Mouse (Mus musculus) liver, adult 2 months (tissue): ENCODE measurements around the gene Skint3. TPM values are rescaled to one million over a fixed set of nuclear protein-coding genes. Genes with fewer than 3 reads are reported as not detected.
"Not testable (repeated sequence)": the region's sequence is repeated elsewhere in the genome, so short reads cannot be mapped to it uniquely, and the experiment has no call there.

Experiments
- DNase-seq: peaks from one replicate; pipeline ENCODE4 v3.0.0-alpha.2; 2011; ENCODE audit warnings: low read depth, low spot score; ENCODE audit errors: extremely low read depth
- H3K27ac ChIP-seq: fragments of 200-500 bp; replicated peaks from 2 replicates; pipeline ENCODE4 v1.5.1; 2012; ENCODE audit warnings: low read depth, mild to moderate bottlenecking, control low read depth, inconsistent platforms, low read length; ENCODE audit not compliant: insufficient read depth
- H3K27me3 ChIP-seq: fragments of 200-500 bp; 2 replicates; pipeline ENCODE4 v1.6.1; 2012; ENCODE audit warnings: mild to moderate bottlenecking, moderate library complexity, low read length, inconsistent platforms; ENCODE audit not compliant: control insufficient read depth, insufficient read depth
- H3K36me3 ChIP-seq: fragments of 200-500 bp; 2 replicates; pipeline ENCODE4 v1.6.1; 2012; ENCODE audit warnings: low read length, inconsistent platforms; ENCODE audit not compliant: control insufficient read depth, insufficient read depth
- H3K4me1 ChIP-seq: fragments of 200-500 bp; 2 replicates; pipeline ENCODE4 v1.6.1; 2011; ENCODE audit warnings: low read length; ENCODE audit not compliant: control insufficient read depth, insufficient read depth
- H3K4me3 ChIP-seq: fragments of 200-500 bp; 2 replicates; pipeline ENCODE4 v1.5.1; 2011; ENCODE audit warnings: low read depth, mild to moderate bottlenecking, control low read depth, low read length, moderate library complexity; ENCODE audit not compliant: insufficient read depth
- H3K79me2 ChIP-seq: fragments of 200-500 bp; 2 replicates; pipeline ENCODE4 v1.6.1; 2012; ENCODE audit warnings: inconsistent platforms, mild to moderate bottlenecking, low read length, moderate library complexity; ENCODE audit not compliant: control insufficient read depth, insufficient read depth
- H3K9ac ChIP-seq: fragments of 200-500 bp; 2 replicates; pipeline ENCODE4 v1.6.1; 2012; ENCODE audit warnings: low read depth, mild to moderate bottlenecking, control low read depth, inconsistent platforms, low read length
- CTCF ChIP-seq: fragments of 200-500 bp; IDR thresholded peaks from 2 replicates; pipeline ENCODE4 v1.5.1; 2011; ENCODE audit warnings: low read depth, low read length, control low read depth
- POLR2A ChIP-seq: fragments of 200-500 bp; IDR thresholded peaks from 2 replicates; pipeline ENCODE4 v1.6.1; 2011; ENCODE audit warnings: low read length, control low read depth; ENCODE audit not compliant: insufficient read depth; ENCODE audit errors: extremely low read depth
- WGBS: fragments of 180-500 bp; shearing (Covaris S2); methylation state at CpG from one replicate; pipeline ENCODE4 v1.1.7; 2018; 5-methylcytosine and 5-hydroxymethylcytosine counted together
- polyA plus RNA-seq: library from polyadenylated mRNA; depleted of rRNA; stranded (reverse); fragments of >200 nt; gene quantifications from 2 replicates; pipeline ENCODE4 v1.2.3, GENCODE M21; 2012; rRNA removed
- total RNA-seq: library from RNA; depleted of rRNA; stranded (reverse); fragments of >200 nt; gene quantifications from 2 replicates; pipeline ENCODE4 v1.2.3, GENCODE M21; 2014; rRNA removed

Skint3 gene
- total and polyA plus RNA-seq, 2 experiments: 0.09 TPM; not detected in 1

- H3K27ac ChIP-seq: no peak overlapping the region
- no peaks in the 10 kb centered on the region for H3K36me3 ChIP-seq
- DNase-seq: no peak
- no peaks in the 10 kb centered on the region for H3K79me2 ChIP-seq
- WGBS: 80% methylated on average over 1 of the region's 1 CpGs
- no peak for TF ChIP-seq POLR2A
- no peak overlapping the region for H3K9ac ChIP-seq
- H3K4me3 ChIP-seq: no peak overlapping the region
- H3K27me3 ChIP-seq: no peaks in the 10 kb centered on the region
- H3K4me1 ChIP-seq: no peaks in the 10 kb centered on the region
Observed at GRCm38 (mm10) chr4:112302305-112302704, 70.3 kb downstream of the Skint3 start.

GRCm38 (mm10) chr4:112302855-112303509 lies 70.9 kb downstream of the Skint3 start:
- Histone ChIP-seq H3K36me3 (no peaks in the 10 kb centered on the region), H3K4me1 (no peaks in the 10 kb centered on the region), H3K27me3 (no peaks in the 10 kb centered on the region), H3K4me3 (no peak overlapping the region), H3K79me2 (no peaks in the 10 kb centered on the region), H3K9ac (no peak overlapping the region), H3K27ac (no peak overlapping the region)
- 76% methylated on average over 3 of the region's 3 CpGs for WGBS
- TF ChIP-seq CTCF (no peak), POLR2A (no peak)
- no peak for DNase-seq

GRCm38 (mm10) chr4:112349111-112349510 lies 117.1 kb downstream of the Skint3 start:
- H3K4me1 ChIP-seq, H3K4me3 ChIP-seq, H3K27ac ChIP-seq, H3K79me2 ChIP-seq, H3K9ac ChIP-seq, H3K27me3 ChIP-seq, DNase-seq, H3K36me3 ChIP-seq: not testable (repeated sequence)
- WGBS: 89% methylated on average over 17 of the region's 17 CpGs

Other genes with a start within 250 kb of the Skint3 start
- not detected in 2 replicates for gene Skint1, start 226.0 kb upstream of the Skint3 start, total RNA-seq
- gene Skint1, start 226.0 kb upstream of the Skint3 start, polyA plus RNA-seq: not detected in 2 replicates
- not detected in 2 replicates for gene Skint4, start 160.2 kb upstream of the Skint3 start, total RNA-seq
- not detected in 2 replicates for gene Skint4, start 160.2 kb upstream of the Skint3 start, polyA plus RNA-seq
- not detected in 2 replicates for gene Skint9, start 201.7 kb downstream of the Skint3 start, total RNA-seq
- not detected in 2 replicates for gene Skint9, start 201.7 kb downstream of the Skint3 start, polyA plus RNA-seq